Mouse (Mus musculus): ENCODE results near the gene Hspa12a. TPM values are rescaled to one million over a fixed set of nuclear protein-coding genes. Genes with fewer than 3 reads are reported as not detected.

The Hspa12a gene
- polyA plus RNA-seq, 1 experiment = 6.6 TPM

DNA sequence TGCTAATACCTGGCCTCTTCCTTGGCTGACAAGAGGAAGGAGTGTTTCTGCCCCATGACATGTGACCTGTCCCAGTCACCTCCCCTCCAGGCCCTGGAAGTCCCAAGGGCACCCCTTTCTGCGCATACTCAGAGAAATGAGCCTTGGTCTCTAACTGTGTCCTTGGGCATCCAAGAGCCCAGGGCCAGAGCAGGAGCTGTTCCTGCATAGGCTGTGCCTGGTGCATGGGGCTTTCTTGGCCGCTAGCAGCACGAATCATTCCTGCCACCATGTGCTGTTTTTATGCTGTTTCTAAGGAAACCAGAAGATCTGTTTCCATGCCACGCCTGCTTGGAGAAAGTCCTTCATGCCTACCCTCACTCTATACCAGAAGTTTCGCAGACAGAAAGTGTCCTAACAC lies 132.9 kb downstream of the Hspa12a start:
- no peaks in the 10 kb centered on the region for H3K79me2 ChIP-seq (ENCODE audit: control insufficient read depth, insufficient read depth)
- no peak overlapping the region for H3ac ChIP-seq (ENCODE audit: control insufficient read depth, insufficient read length)
- H3K4me3 ChIP-seq = no peak overlapping the region
- no peaks in the 10 kb centered on the region for H3K27me3 ChIP-seq (ENCODE audit: control insufficient read depth, insufficient read depth, insufficient read length)
- TF ChIP-seq TCF3 (IDR thresholded peaks at IDR 0.05; ENCODE audit: insufficient read length, low read depth) = no peak
- no peak for TF ChIP-seq USF1 (IDR thresholded peaks at IDR 0.05; ENCODE audit: low read depth)
- TF ChIP-seq MAX (IDR thresholded peaks at IDR 0.05; ENCODE audit: low read depth) = no peak
- no peak for TF ChIP-seq MYOD1 (IDR thresholded peaks at IDR 0.05; ENCODE audit: control insufficient read depth in 1 of 3, insufficient read length in 2 of 3, low read depth in 2 of 3)
- no peak for TF ChIP-seq E2F4 (IDR thresholded peaks at IDR 0.05; ENCODE audit: insufficient read depth)
- TF ChIP-seq REST (IDR thresholded peaks at IDR 0.05; ENCODE audit: insufficient read depth, insufficient read length) = no peak
- no peak for TF ChIP-seq TCF12 (IDR thresholded peaks at IDR 0.05; ENCODE audit: insufficient read depth, poor library complexity, severe bottlenecking)
- TF ChIP-seq SRF (IDR thresholded peaks at IDR 0.05; ENCODE audit: control insufficient read depth, insufficient read length, low read depth) = no peak
- no peak for TF ChIP-seq POLR2A (IDR thresholded peaks at IDR 0.05; ENCODE audit: insufficient read length, low read depth)
- TF ChIP-seq MYOG (IDR thresholded peaks at IDR 0.05; ENCODE audit: control insufficient read depth in 1 of 3, insufficient read depth in 1 of 3, insufficient read length in 2 of 3, low read depth in 2 of 3) = no peak
- no peak for TF ChIP-seq POLR2AphosphoS2 (IDR thresholded peaks at IDR 0.05; ENCODE audit: insufficient read length, low read depth)
- no peak for TF ChIP-seq CEBPB (IDR thresholded peaks at IDR 0.05; ENCODE audit: insufficient read depth, poor library complexity, severe bottlenecking)
- no peaks in the 10 kb centered on the region for H3K36me3 ChIP-seq (ENCODE audit: control insufficient read depth, insufficient read depth)
- H3K4me2 ChIP-seq (ENCODE audit: low read depth) = no peak overlapping the region

DNA sequence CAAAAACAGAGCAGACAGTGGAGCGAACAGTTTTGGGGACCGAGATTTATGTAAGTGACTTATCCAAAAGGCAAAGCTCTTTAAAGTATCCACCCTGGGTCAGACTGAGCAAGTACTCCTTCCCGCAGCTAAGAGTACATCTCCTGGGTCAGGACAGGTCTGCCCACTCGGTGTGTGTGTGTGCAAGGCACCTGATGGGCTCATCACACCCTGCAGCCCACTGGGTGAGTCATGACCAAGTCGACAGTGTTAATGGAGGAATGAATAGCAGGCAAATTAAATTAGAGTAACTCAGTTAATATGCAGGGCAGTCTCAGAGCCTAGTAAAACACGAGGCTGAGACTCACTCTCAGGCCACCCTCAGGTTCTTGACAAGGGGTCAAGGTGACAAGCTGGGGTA lies 134.6 kb downstream of the Hspa12a start:
- Histone ChIP-seq H3K27me3 (ENCODE audit: control insufficient read depth, insufficient read depth, insufficient read length) (no peaks in the 10 kb centered on the region), H3ac (ENCODE audit: control insufficient read depth, insufficient read length) (no peak overlapping the region), H3K4me2 (ENCODE audit: low read depth) (no peak overlapping the region), H3K79me2 (ENCODE audit: control insufficient read depth, insufficient read depth) (no peaks in the 10 kb centered on the region), H3K36me3 (ENCODE audit: control insufficient read depth, insufficient read depth) (no peaks in the 10 kb centered on the region), H3K4me3 (no peak overlapping the region)
- no peak for TF ChIP-seq REST (IDR thresholded peaks at IDR 0.05; ENCODE audit: insufficient read depth, insufficient read length)
- TF ChIP-seq MYOD1 (IDR thresholded peaks at IDR 0.05; ENCODE audit: control insufficient read depth in 1 of 3, insufficient read length in 2 of 3, low read depth in 2 of 3) = no peak
- no peak for TF ChIP-seq TCF3 (IDR thresholded peaks at IDR 0.05; ENCODE audit: insufficient read length, low read depth)
- TF ChIP-seq MAX (IDR thresholded peaks at IDR 0.05; ENCODE audit: low read depth) = no peak
- no peak for TF ChIP-seq MYOG (IDR thresholded peaks at IDR 0.05; ENCODE audit: control insufficient read depth in 1 of 3, insufficient read depth in 1 of 3, insufficient read length in 2 of 3, low read depth in 2 of 3)
- no peak for TF ChIP-seq TCF12 (IDR thresholded peaks at IDR 0.05; ENCODE audit: insufficient read depth, poor library complexity, severe bottlenecking)
- TF ChIP-seq E2F4 (IDR thresholded peaks at IDR 0.05; ENCODE audit: insufficient read depth) = no peak
- TF ChIP-seq USF1 (IDR thresholded peaks at IDR 0.05; ENCODE audit: low read depth) = no peak
- TF ChIP-seq POLR2A (IDR thresholded peaks at IDR 0.05; ENCODE audit: insufficient read length, low read depth) = no peak
- no peak for TF ChIP-seq CEBPB (IDR thresholded peaks at IDR 0.05; ENCODE audit: insufficient read depth, poor library complexity, severe bottlenecking)
- no peak for TF ChIP-seq POLR2AphosphoS2 (IDR thresholded peaks at IDR 0.05; ENCODE audit: insufficient read length, low read depth)
- TF ChIP-seq SRF (IDR thresholded peaks at IDR 0.05; ENCODE audit: control insufficient read depth, insufficient read length, low read depth) = no peak

DNA sequence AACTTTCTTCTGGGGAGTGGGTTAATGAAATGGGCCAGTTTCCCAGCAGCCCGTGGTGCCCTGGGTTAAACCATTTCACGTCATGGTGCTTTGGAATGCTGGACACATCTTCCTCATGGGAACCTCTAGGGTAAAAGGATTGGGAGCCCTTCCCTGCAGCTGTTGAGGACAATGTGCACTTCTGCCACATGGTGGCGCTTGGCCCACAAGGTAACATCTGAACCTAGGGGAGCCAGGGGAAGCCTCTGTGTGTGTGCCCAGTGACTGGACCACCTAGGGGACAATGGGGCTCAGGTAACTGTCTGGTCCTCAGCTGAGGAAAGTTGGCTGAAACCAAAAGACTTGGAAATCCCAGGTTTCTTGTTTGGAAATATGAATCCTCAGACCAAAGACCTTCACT lies 137.1 kb downstream of the Hspa12a start:
- no peak for TF ChIP-seq POLR2AphosphoS2 (IDR thresholded peaks at IDR 0.05; ENCODE audit: insufficient read length, low read depth)
- peak in 2 of 3 experiments; percentile 41 to 47 for TF ChIP-seq MYOG (IDR thresholded peaks at IDR 0.05; ENCODE audit: control insufficient read depth in 1 of 3, insufficient read depth in 1 of 3, insufficient read length in 2 of 3, low read depth in 2 of 3)
- peak in 2 of 3 experiments; percentile 55 to 58 for TF ChIP-seq MYOD1 (IDR thresholded peaks at IDR 0.05; ENCODE audit: control insufficient read depth in 1 of 3, insufficient read length in 2 of 3, low read depth in 2 of 3)
- no peak for TF ChIP-seq CEBPB (IDR thresholded peaks at IDR 0.05; ENCODE audit: insufficient read depth, poor library complexity, severe bottlenecking)
- Histone ChIP-seq H3K36me3 (ENCODE audit: control insufficient read depth, insufficient read depth) (no peaks in the 10 kb centered on the region), H3K4me2 (ENCODE audit: low read depth) (no peak overlapping the region), H3K4me3 (no peak overlapping the region), H3K27me3 (ENCODE audit: control insufficient read depth, insufficient read depth, insufficient read length) (no peaks in the 10 kb centered on the region), H3K79me2 (ENCODE audit: control insufficient read depth, insufficient read depth) (no peaks in the 10 kb centered on the region), H3ac (ENCODE audit: control insufficient read depth, insufficient read length) (no peak overlapping the region)

DNA sequence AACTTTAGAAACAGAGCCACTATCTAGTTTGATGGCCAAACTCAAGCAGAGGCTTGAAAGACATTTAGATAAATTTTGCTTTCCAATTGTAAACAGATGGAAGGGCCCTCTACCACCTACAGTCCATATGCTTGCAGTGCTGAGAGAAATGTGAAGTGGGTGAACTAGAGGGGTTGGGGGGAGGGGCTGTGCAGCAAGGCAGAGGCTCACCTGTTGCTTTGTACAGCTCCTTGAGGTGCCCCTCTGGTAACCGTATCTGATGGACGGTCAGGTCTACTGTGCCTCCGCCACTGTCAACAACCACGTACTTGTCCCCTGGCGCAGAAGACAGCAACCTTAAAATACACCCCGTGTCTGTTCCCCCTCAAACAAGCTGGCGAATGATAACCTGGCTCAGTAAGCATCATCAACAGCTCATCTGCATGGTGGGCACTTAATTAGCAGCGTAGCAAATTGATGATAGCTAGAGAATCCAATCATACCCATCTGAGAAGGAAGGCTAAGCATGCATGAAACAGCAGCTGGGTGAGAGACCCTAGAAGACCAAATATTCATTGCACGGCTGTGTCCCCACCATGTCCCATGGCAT lies 138.2 kb downstream of the Hspa12a start:
- Histone ChIP-seq H3K79me2 (ENCODE audit: control insufficient read depth, insufficient read depth) (no peaks in the 10 kb centered on the region), H3K4me3 (no peak overlapping the region), H3K36me3 (ENCODE audit: control insufficient read depth, insufficient read depth) (peaks cover under 1% of the 10 kb centered on the region), H3K27me3 (ENCODE audit: control insufficient read depth, insufficient read depth, insufficient read length) (no peaks in the 10 kb centered on the region), H3K4me2 (ENCODE audit: low read depth) (no peak overlapping the region), H3ac (ENCODE audit: control insufficient read depth, insufficient read length) (no peak overlapping the region)
- TF ChIP-seq E2F4 (IDR thresholded peaks at IDR 0.05; ENCODE audit: insufficient read depth) (no peak), TCF12 (IDR thresholded peaks at IDR 0.05; ENCODE audit: insufficient read depth, poor library complexity, severe bottlenecking) (no peak), MYOG (IDR thresholded peaks at IDR 0.05; ENCODE audit: control insufficient read depth in 1 of 3, insufficient read depth in 1 of 3, insufficient read length in 2 of 3, low read depth in 2 of 3) (no peak), USF1 (IDR thresholded peaks at IDR 0.05; ENCODE audit: low read depth) (no peak), POLR2AphosphoS2 (IDR thresholded peaks at IDR 0.05; ENCODE audit: insufficient read length, low read depth) (no peak), POLR2A (IDR thresholded peaks at IDR 0.05; ENCODE audit: insufficient read length, low read depth) (no peak), TCF3 (IDR thresholded peaks at IDR 0.05; ENCODE audit: insufficient read length, low read depth) (no peak), REST (IDR thresholded peaks at IDR 0.05; ENCODE audit: insufficient read depth, insufficient read length) (no peak), SRF (IDR thresholded peaks at IDR 0.05; ENCODE audit: control insufficient read depth, insufficient read length, low read depth) (no peak), CEBPB (IDR thresholded peaks at IDR 0.05; ENCODE audit: insufficient read depth, poor library complexity, severe bottlenecking) (no peak), MYOD1 (IDR thresholded peaks at IDR 0.05; ENCODE audit: control insufficient read depth in 1 of 3, insufficient read length in 2 of 3, low read depth in 2 of 3) (no peak), MAX (IDR thresholded peaks at IDR 0.05; ENCODE audit: low read depth) (no peak)

Data from myocyte (in vitro differentiated cells).